Mouse (Mus musculus): Measurements from ENCODE around the gene Ptger1.

DNA sequence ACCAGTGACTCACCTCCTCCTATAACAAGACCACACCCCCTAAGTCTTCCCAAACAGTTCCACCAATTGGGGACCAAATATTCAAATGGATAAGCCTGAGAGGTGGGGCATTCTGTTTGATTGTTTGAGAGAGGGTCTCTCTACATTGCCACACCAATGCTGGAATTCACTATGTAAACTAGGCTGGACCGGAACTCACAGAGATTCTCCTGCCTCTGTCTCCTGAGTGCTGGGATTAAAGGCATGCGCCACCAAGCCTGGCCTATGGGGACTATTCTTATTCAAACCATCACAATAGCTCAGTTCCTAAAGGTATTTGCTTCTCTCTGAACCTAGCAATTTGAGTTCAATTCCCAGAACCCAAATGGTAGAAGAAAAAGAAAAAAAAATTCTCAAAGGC lies 47.9 kb upstream of the Ptger1 start:
- no peak for TF ChIP-seq CTCF (IDR thresholded peaks at IDR 0.05; ENCODE audit: low read depth)
- TF ChIP-seq EP300 (IDR thresholded peaks at IDR 0.05; ENCODE audit: low read depth), result no peak
